Mouse (Mus musculus) brain, embryonic 14.5 days (tissue): ENCODE measurements around the gene Fosb. TPM values are rescaled to one million over a fixed set of nuclear protein-coding genes. Genes with fewer than 3 reads are reported as not detected.
A peak's percentile ranks its signal among the peaks of the same experiment; 100 is the strongest.

Experiments used
- DNase-seq: peaks from one replicate; pipeline ENCODE4 v3.0.0-alpha.2; 2011; ENCODE audit warnings: low read depth
- CTCF ChIP-seq: fragments of 200-500 bp; IDR thresholded peaks from 2 replicates; pipeline ENCODE4 v1.5.1; 2012; ENCODE audit warnings: inconsistent platforms, mild to moderate bottlenecking, moderate library complexity, borderline replicate concordance; ENCODE audit not compliant: insufficient read depth, insufficient read length; ENCODE audit errors: extremely low read depth
- POLR2A ChIP-seq: fragments of 200-500 bp; IDR thresholded peaks from 2 replicates; pipeline ENCODE4 v1.6.1; 2012; ENCODE audit warnings: mild to moderate bottlenecking, inconsistent platforms, borderline replicate concordance; ENCODE audit not compliant: poor library complexity, insufficient read depth, insufficient read length, severe bottlenecking; ENCODE audit errors: extremely low read depth
- polyA plus RNA-seq: library from polyadenylated mRNA; depleted of rRNA; stranded (reverse); fragments of >200 nt; gene quantifications from 2 replicates; pipeline ENCODE4 v1.2.3, GENCODE M21; 2012

The Fosb gene
- polyA plus RNA-seq, 1 experiment: 0.23 TPM

DNA sequence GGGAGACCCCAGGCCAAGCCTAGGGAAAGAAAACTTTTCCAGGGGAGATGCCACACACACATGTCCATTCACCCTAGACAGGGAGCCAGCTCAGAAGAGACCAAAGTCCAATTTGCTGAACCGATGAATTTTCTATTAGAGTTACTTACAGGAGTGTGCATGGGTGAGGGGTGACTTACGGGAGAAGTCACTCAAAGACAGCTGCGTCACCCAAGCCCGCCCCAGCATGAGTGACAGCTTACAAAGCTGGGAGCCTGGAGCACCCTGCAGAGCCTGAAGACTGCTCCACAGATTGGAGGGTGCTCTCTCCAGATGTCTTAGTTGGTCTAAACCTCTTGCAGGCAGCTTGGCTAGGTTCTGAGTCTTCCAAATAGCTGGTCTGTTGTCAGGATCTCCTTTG is 2.1 kb upstream of the Fosb start:
- TF ChIP-seq CTCF (no peak), POLR2A (no peak)
- DNase-seq: no peak

DNA sequence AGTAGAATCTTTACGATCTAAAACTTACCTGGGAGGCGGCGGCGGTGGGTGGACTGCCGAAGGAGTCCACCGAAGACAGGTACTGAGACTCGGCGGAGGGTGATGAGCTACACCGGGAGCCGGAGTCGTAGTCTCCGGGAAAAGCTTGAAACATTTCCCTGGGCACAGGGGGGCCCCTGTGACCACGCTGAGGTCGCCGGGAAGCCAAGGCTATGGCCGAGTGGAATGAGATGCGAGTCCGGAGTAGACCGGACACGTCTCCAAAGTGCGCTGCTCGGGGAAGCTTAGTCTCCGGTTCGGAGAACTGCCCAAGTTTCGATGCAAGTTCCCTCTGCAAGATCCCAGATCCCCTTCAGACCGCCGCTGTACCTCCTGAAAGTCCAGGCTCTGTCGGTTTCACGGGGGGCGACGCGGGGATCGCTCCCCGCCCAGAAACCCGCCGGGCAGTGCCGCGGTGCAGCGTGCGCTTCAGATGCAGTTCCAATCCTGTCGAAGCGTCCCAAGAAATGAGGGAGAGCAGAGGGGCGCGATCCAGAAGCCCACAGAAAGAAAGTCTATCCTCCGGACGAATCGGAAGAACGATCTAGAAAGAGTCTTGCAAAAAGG is 470 bp downstream of the Fosb start:
- no peak for DNase-seq

DNA sequence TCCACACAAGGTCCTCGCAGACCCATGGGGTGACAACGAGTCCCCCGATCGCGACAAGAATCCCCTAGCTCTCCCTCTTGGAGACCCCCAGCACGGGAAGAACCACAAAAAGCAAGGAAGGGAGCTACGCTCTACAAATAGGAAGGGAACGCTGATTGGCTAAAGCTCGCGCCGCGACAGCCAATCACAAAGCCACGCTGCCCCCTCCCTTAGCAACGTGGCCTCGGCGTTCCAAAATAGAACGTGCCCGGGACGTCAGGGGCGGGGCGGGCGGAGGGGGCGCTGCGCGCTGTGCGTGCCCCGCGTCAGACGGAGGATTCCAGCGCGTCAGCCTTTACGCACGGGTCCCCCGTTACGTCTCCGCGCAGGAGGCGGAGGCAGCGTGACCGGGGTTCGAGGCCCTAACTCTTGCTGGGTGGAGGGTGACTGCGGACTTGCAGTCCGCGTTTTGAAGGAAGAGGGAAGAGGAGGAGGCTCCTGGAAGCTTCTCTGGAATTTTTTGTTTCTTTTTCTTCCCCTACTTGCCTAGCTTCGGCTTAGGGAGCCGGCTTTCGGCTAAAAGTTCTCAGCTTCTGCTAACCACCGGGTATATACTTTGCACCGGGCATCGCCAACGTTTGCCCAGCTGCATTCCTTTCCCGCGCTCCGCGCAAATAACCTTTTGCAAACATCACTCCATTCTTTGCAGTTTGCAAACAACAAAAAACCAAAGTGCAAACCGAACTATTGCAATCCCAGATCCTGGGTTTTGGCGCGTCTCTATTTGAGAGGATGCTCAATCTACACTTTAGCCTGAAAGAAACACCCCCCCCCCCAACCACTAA is 1.2 kb downstream of the Fosb start:
- TF ChIP-seq CTCF (peak; percentile 4; the same call in 1 of the 2 replicates), POLR2A (no peak)
- peak; percentile 97 for DNase-seq

More for the DNA sequence above, 470 bp downstream of the Fosb start:
- no peak for TF ChIP-seq CTCF

DNA sequence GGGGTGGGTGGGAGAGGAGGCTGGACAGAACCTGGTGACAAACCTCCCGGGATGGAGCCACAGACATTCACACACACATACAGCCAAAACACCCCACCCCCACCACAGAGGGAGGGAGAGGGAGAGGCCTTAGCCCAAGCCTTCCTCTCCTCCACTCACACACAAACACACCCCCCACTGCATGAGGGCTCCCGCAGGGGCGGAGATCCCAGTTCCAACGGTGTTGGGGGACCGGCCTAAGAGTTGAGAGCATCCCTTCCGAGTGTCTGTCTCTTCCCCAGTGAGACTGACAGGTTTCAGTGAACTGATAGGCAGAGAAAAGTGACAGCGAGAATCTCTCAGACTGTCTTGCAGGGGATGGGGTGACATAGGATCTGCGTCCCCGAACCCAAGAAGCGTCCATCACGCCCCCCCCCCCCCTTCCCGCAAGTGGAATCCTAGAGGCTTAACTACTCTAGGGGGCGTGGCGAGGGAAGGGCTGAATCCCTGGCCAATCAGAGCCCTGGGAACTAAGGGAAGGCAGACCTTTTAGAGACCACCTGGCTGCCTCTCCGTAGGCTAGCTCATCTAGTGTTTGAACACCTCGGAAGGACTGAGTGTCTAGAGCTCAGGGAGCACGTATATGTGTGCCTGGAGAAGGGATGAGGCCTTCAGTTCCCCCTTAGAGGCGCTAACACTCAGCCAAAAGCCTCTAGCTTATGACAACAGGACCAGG is 2.0 kb downstream of the Fosb start:
- peak; percentile 74 for DNase-seq
- TF ChIP-seq POLR2A (no peak), CTCF (no peak)

DNA sequence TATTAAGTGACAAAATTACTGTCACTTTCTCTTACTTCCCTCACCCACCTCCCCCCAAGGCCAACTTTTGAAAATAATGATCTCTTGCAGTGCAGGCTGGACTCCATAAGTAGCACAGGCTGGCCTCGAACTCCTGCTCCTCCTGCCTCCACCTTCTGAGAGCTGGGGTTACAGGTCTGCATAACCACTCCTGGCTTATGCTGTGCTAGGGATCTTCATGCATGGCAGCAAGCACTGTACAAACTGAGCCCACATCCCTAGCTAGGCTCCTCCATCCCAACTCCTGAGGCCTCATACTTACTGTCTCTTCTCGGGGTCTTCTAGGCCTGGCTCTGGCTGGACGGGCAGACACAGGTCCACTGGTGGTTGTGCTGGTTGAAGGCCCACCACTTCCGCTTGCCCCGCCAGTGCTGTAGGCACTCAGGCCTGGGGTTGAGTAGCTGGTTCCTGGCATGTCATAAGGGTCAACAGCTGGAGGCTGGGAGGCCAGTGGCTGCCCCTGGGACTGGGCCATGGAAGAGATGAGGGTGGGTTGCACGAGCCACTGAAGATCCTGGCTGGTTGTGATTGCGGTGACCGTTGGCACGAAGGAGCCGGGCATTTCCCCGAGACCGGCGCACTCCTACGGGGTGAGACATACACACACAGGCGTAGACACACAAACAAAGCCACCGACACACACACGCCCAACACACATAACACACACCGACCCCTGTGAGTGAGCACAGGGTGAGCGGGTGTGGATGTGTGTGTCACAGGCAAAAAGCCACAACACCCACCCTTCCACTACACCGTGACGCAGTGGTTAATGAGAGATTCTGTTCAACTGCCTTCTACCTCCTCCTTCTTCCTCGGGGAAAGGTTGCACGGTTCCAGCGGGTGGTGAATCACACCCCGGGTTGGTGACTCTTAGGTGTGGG is 2.8 kb downstream of the Fosb start:
- no peak for TF ChIP-seq POLR2A
- TF ChIP-seq CTCF: no peak
- DNase-seq: no peak

DNA sequence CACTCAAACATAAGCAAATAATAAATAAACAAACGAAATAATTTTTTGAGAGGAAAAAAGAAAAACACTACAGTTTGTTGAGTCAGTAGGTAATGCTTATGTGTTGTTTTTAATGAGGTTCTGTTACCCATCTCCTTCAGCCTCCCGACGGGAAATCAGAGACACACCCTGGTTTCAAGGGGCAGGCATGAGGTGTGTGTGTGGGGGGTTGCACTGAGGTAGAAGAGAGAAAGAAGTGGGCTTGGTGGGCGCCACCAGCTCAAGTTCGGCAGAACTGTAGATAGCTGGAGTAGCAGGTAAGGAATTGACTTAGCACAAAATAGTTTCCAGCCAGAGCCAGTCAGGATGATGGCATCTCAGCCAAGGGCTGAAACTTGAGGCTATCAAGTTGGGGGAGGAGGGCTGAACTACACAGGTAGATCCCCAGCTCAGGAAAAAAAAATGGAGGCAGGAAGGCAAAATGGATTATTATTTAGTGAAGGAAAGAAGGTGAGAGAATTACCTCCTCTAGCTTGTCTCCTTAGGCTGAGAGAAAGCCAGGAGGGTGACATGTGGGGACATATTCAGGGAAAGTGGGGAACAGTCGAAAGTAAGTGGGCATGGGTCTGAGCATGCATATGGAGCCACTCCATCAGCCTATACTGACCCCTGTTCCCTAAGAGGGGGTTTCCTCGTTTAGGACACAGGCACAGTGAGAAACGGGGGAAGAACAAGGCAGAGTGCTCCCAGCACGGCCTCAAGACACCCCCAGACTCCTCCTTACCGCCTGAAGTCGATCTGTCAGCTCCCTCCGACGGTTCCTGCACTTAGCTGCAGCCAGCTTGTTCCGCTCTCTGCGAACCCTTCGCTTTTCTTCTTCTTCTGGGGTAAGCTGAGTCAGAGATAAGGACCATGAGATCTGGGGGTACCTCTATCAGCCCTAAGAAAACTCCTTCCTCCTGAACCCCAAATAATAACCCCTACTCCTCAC is 3.8 kb downstream of the Fosb start:
- TF ChIP-seq CTCF (no peak), POLR2A (no peak)
- no peak for DNase-seq

DNA sequence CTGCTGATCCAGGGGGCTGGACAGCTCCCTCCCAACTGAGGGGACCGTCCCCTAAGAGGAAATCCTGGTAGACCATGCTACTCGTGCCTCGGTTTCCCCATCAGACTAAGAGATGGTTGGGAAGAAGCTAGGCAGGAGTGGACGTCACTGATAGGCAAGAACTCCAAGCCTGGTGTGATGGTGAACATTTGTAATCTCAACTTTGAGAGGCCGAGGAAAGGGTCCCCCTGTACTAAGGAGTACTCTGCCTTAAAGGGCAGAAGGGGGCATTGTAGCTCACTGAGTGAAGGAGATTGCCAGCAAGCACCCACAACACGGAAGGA is 4.5 kb downstream of the Fosb start:
- no peak for DNase-seq
- no peak for TF ChIP-seq POLR2A
- TF ChIP-seq CTCF: no peak

DNA sequence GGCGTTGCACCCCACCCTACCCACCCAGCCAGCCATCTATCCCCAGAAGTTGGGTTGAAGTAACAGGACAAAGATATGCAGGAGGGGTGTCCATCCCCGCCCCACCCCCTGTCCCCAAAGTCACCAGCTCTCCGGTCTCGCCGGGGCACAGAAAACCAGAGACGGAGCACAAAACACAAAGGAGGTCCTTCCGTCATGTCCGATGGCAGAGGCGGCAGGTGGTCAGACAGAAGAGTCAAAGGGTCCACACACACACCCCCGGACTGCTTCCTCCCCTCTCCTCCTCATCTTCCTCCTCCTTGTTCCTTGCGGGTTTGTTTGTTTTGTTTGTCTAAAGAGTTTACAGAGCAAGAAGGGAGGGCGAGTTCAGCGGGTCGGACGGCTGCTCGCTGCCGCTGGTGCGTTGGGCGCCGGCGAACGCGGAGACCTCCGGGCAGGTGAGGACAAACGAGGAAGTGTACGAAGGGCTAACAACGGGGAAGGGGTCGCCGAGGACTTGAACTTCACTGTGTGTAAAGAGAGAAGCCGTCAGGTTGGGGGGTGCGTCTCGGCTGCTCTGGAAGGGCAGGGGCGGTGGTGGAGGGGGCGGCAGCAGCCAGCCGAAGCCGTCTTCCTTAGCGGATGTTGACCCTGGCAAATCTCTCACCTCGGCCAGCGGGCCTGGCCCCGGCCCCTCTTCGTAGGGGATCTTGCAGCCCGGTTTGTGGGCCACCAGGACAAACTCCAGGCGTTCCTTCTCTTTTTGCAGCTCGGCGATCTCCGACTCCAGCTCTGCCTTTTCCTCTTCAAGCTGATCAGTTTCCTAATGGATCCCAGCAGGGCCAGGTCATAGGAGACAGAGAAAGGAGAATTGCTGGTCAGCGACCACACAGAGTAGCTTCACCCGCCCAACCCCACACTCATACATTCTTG is 5.1 kb downstream of the Fosb start:
- DNase-seq: no peak
- TF ChIP-seq POLR2A: no peak
- no peak for TF ChIP-seq CTCF

DNA sequence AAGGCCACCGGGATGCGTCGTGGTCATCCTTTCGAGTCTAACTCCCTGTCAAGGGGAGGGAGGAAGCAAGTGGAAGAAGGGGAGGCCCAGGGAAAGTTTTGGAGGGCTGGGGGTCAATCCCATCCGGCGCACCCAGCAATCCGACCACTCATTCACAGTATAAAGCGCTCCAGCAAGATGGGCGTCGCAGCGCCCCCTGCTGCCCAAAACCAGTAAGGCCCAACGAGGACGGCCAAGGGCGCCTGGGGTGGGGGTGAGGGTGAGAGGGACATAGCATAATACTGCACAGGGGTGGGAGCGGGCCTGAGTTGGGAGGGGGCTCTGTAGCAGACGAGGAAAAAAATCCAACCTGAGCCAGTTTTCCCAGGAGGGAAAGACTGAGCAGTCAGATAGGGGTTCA is 6.1 kb downstream of the Fosb start:
- DNase-seq: peak; percentile 61
- TF ChIP-seq POLR2A (no peak), CTCF (peak; percentile 88)

DNA sequence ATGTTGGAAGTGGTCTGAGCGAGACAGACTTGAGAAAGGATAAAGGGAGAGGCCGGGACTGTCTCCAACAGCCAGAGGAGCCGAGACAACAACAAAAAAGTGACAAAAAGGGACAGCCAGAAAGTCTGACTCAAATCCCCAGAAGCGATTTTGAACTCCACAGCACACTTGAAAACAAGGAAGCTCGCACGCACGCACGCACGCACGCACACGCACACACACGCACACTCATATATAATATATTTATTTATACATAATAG is 6.9 kb downstream of the Fosb start:
- TF ChIP-seq CTCF: no peak
- TF ChIP-seq POLR2A: no peak

More for the DNA sequence above, 6.9 kb downstream of the Fosb start:
- no peak for DNase-seq
